Mouse (Mus musculus) hindbrain, embryonic 16.5 days (tissue): ENCODE data around the gene Sult5a1. TPM values are rescaled to one million over a fixed set of nuclear protein-coding genes. Genes with fewer than 3 reads are reported as not detected.

ENCODE experiments used
- ATAC-seq: fragments of 200-750 bp; cut with Nextera tagmentation; 2 replicates; pipeline ENCODE4 v1.8.0; 2017; ENCODE audit warnings: moderate TSS enrichment, moderate library complexity
- H3K27ac ChIP-seq: fragments of 300-500 bp; sonication (generic); 2 replicates; pipeline ENCODE4 v1.5.1; 2014; ENCODE audit warnings: low read depth, mild to moderate bottlenecking, control low read depth, low read length, moderate library complexity
- H3K27me3 ChIP-seq: fragments of 300-500 bp; sonication (generic); replicated peaks from 2 replicates; pipeline ENCODE4 v1.6.1; 2014; ENCODE audit warnings: low read length; ENCODE audit not compliant: control insufficient read depth, insufficient read depth
- H3K36me3 ChIP-seq: fragments of 300-500 bp; sonication (generic); 2 replicates; pipeline ENCODE4 v1.6.1; 2014; ENCODE audit warnings: mild to moderate bottlenecking, low read length, moderate library complexity, mixed read lengths; ENCODE audit not compliant: control insufficient read depth, insufficient read depth
- H3K4me1 ChIP-seq: fragments of 300-500 bp; sonication (generic); 2 replicates; pipeline ENCODE4 v1.6.1; 2014; ENCODE audit warnings: low read depth, low read length; ENCODE audit not compliant: control insufficient read depth, insufficient read depth
- H3K4me2 ChIP-seq: fragments of 300-500 bp; sonication (generic); 2 replicates; pipeline ENCODE4 v1.6.1; 2014; ENCODE audit warnings: mild to moderate bottlenecking, low read length, control low read depth, moderate library complexity
- H3K4me3 ChIP-seq: fragments of 300-500 bp; sonication (generic); 2 replicates; pipeline ENCODE4 v1.5.1; 2014; ENCODE audit warnings: mild to moderate bottlenecking, low read length, control low read depth, moderate library complexity
- H3K9ac ChIP-seq: fragments of 300-500 bp; sonication (generic); 2 replicates; pipeline ENCODE4 v1.6.1; 2014; ENCODE audit warnings: low read depth, mild to moderate bottlenecking, control low read depth, low read length, moderate library complexity
- H3K9me3 ChIP-seq: fragments of 300-500 bp; sonication (generic); 2 replicates; pipeline ENCODE4 v1.6.1; 2014; ENCODE audit warnings: mild to moderate bottlenecking, low read length, moderate library complexity; ENCODE audit not compliant: control insufficient read depth
- WGBS: fragments of 180-500 bp; shearing (Covaris S2); extraction: QIAGEN DNeasy Blood & Tissue Kit; methylation state at CpG from one replicate; pipeline ENCODE4 v1.1.7; 2014; 5-methylcytosine and 5-hydroxymethylcytosine counted together
- polyA plus RNA-seq: library from polyadenylated mRNA; unstranded; fragments of >200 nt; fragmentation: Nextera tagmentation; extraction: Ambion mirVana; gene quantifications from 2 replicates; pipeline ENCODE4 v1.2.1, GENCODE M21; 2015

Sult5a1 gene
- polyA plus RNA-seq, 1 experiment from 2014 or later = 1.8 TPM

DNA sequence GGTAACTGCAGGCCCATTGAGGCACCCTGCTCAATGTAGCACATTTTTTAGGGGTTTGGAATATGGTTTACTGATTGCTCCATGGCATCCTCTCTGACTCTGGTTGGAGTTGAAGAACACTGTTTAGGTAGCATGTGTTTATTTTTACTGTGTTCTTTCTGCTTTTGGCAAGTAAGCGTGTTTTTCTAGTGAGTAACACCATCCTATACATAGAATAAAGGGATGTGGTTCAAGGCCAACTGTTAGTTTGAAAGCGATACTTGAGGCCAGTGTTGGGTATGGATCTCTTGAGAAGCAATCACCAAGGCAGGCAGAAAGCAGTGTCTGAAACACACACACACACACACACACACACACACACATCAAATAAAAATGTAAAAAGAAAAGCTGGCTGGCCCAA, 29.9 kb upstream of the Sult5a1 start:
- no peak overlapping the region for H3K4me3 ChIP-seq
- no peaks in the 10 kb centered on the region for H3K9me3 ChIP-seq
- H3K9ac ChIP-seq = no peak overlapping the region
- 83% methylated on average over 2 of the region's 2 CpGs for WGBS
- H3K36me3 ChIP-seq = no peaks in the 10 kb centered on the region
- no peaks in the 10 kb centered on the region; the same call in 1 of the 2 replicates for H3K4me1 ChIP-seq
- no peak overlapping the region for H3K4me2 ChIP-seq
- no peak for ATAC-seq
- no peak overlapping the region for H3K27ac ChIP-seq
- H3K27me3 ChIP-seq = no peaks in the 10 kb centered on the region

DNA sequence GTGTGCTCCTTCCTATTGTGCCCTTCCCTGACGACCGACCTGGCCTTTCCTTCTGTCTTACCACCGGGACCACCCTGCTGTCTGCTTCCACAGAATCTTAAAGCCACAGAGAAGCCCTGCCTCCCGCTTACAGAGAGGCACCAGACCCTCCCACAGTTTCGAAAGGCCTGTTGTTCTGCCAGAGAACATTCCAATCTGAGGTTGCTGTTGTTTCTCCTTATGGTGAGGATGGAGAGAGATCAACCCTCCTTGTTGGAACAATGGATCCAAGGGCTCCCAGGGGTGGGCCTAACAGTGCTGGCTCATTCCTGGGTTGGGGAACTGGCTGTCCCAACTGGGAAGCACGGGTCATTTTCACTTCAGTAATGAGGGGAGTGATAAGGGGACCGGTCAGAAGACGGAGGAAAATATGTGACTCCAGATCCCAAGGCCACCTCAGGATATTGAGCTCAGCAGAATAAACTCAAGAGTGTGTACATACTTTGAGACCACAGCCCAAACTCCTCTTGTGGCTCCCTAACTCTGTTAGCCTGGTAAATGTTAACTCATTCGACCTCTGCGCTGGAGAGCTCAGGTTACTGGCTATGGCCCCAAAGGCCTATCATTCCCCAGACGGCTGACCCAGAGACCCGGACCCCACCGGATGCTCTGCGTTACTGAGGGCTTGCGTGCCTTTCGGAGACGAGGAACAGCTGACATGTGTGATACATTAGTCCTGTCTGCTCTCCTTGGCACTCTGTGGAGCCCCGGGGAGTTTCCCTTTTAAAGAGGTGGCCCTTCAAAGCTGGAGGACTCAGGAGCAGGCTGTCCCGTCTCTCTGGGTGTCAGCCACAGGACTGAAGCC, 27.7 kb upstream of the Sult5a1 start, which contains the start of gene Dpep1:
Dpep1 (plus strand) TSS at position 677 of the 844 bp plus-strand sequence.
- 54% methylated on average over 19 of the region's 19 CpGs for WGBS
- ATAC-seq = no peak
- Histone ChIP-seq H3K27ac (no peak within 1 kb of the TSS), H3K27me3 (no peaks in the 10 kb centered on the region), H3K36me3 (no peaks in the 10 kb centered on the region), H3K4me1 (no peaks in the 10 kb centered on the region; the same call in 1 of the 2 replicates), H3K4me2 (no peak within 1 kb of the TSS), H3K9ac (no peak within 1 kb of the TSS), H3K9me3 (no peaks in the 10 kb centered on the region), H3K4me3 (no peak within 1 kb of the TSS)

DNA sequence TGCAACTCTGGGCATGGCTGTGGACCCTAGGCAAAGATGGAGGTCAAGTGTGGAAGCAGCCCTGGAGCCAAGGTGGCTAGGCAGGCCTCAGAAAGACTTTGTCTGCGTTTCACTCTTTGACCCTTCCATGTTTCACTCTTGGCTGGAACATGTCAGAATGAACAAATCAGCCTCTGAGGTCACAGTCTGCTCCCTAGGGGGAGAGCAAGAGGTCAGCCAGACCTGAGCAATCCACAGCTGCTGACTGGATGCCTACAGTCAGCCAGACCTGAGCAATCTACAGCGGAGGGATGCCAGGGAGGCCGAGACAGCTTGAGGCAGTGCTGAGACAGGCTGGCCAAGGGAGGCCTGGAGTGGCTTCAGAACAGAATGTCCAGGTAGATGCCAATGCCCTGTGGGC, 23.3 kb upstream of the Sult5a1 start:
- H3K9ac ChIP-seq = no peak overlapping the region
- no peaks in the 10 kb centered on the region for H3K27me3 ChIP-seq
- no peak overlapping the region for H3K4me2 ChIP-seq
- H3K4me1 ChIP-seq = no peaks in the 10 kb centered on the region
- H3K36me3 ChIP-seq = no peaks in the 10 kb centered on the region
- H3K27ac ChIP-seq = no peak overlapping the region
- H3K9me3 ChIP-seq = peaks cover 7% of the 10 kb centered on the region; the same call in 1 of the 2 replicates
- no peak overlapping the region for H3K4me3 ChIP-seq
- 60% methylated on average over 3 of the region's 3 CpGs for WGBS
- no peak for ATAC-seq

DNA sequence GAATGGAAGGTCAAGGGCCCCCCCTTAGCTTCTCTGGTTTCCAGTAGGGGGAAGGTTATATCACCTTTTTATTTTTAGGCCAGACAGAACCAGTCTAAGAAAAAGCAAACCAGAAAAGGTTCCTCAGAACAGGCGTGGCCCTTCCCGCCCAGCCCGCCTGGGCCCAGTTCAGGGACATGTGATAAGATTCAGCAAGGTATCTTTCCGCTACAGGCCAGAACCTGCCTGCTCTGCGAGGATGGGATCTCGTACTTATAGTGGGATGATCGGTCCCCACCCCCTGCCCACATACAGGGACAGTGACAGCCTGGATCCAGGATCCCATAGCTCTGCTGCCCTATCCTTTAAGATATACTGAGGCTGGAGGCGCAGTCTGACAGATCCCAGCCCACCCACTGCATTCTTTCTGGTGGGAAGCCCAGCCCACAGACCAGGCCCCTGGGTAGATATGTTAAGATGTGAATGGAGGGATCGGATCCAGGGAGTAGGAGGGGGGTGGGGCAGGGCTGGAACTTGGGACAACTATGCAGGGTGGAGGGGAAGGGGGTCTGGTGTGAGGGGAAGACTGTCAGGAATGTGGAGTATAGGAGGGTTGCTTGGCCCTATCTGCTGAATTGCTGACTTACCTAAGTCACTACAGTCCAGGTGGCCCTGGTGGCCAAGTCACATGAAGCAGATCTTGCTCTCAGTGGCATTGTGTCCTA, 1.9 kb downstream of the Sult5a1 start:
- Histone ChIP-seq H3K27ac (no peak overlapping the region), H3K9ac (no peak overlapping the region), H3K4me1 (no peaks in the 10 kb centered on the region; the same call in 1 of the 2 replicates), H3K4me3 (no peak overlapping the region), H3K36me3 (no peaks in the 10 kb centered on the region), H3K4me2 (no peak overlapping the region), H3K27me3 (no peaks in the 10 kb centered on the region), H3K9me3 (no peaks in the 10 kb centered on the region)
- 86% methylated on average over 9 of the region's 9 CpGs for WGBS
- no peak for ATAC-seq

DNA sequence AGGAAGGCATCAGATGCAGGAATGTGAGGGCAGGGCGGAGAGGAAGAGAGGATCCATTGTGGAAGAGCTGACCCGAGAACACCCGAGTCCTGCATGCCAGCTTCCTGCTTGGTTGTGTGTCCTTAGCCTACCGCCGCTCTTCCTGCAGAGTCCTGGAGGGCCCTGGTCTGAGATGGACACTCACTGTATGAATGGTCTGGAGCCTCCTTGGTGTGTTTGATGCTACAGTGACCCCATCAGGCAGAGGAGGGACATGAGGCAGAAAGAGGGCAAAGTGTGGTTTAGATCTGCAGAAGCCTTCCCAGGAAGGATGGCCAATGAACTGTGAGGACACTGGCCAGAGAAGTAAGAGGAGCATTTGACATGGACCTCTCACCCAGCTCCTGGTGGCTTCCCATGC, 2.9 kb downstream of the Sult5a1 start:
- ATAC-seq = no peak
- 81% methylated on average over 5 of the region's 5 CpGs for WGBS
- no peaks in the 10 kb centered on the region for H3K9me3 ChIP-seq
- H3K4me1 ChIP-seq = no peaks in the 10 kb centered on the region; the same call in 1 of the 2 replicates
- no peak overlapping the region for H3K4me2 ChIP-seq
- no peaks in the 10 kb centered on the region for H3K27me3 ChIP-seq
- H3K36me3 ChIP-seq = no peaks in the 10 kb centered on the region
- no peak overlapping the region for H3K4me3 ChIP-seq
- no peak overlapping the region for H3K27ac ChIP-seq
- H3K9ac ChIP-seq = no peak overlapping the region

DNA sequence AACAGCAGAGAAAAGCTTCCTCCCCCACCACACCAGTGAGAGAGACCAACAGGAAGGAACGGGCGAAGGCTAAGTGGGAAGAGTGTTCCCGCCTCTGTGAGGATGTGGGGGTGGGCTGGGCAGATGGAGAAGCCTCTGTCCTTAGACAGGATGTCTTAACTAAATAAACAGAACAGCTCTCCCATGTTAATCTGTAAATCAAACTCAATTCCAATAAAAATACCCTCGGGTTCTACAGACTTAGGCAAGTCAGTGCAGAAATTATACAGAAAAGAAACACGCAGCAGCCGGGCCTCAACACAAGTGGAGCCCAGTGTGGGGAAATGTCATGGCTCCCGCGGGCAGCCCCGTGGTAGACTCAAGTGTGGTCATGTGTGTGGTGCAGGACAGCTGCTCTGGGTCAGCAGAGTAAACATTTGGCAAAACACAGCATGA, 7.4 kb downstream of the Sult5a1 start:
- Histone ChIP-seq H3K27me3 (no peaks in the 10 kb centered on the region; the same call in 1 of the 2 replicates), H3K9ac (no peak overlapping the region), H3K9me3 (no peaks in the 10 kb centered on the region), H3K36me3 (no peaks in the 10 kb centered on the region), H3K4me2 (no peak overlapping the region), H3K4me1 (no peaks in the 10 kb centered on the region), H3K4me3 (no peak overlapping the region), H3K27ac (no peak overlapping the region)
- ATAC-seq = no peak
- WGBS = 72% methylated on average over 9 of the region's 9 CpGs

DNA sequence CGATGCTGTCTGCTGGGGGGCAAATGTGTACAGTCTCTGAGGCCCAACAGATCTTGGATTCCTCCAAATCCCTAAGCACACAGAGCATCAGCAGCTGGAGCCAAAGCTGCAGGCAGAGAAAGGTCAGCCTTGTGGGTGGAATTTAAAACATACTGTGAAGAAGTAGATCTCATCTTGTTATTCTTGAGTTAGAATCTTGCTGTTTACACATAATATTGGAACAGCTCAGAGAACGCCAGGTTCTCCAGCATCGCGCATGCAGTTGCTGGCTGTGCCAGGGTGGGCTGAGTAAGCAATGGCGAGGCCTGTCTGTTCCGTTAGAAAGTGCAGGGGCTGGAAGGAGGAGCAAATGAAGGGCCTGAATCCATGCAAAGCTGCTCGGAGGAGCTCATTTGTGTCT, 11.7 kb downstream of the Sult5a1 start:
- H3K4me3 ChIP-seq = no peak overlapping the region
- no peaks in the 10 kb centered on the region for H3K4me1 ChIP-seq
- no peaks in the 10 kb centered on the region; the same call in 1 of the 2 replicates for H3K27me3 ChIP-seq
- H3K27ac ChIP-seq = 0 out of 2 replicates have a peak overlapping the region, but pooled peaks have one; percentile 23
- no peaks in the 10 kb centered on the region for H3K9me3 ChIP-seq
- H3K36me3 ChIP-seq = no peaks in the 10 kb centered on the region
- 79% methylated on average over 7 of the region's 7 CpGs for WGBS
- no peak overlapping the region for H3K4me2 ChIP-seq
- ATAC-seq = no peak
- no peak overlapping the region for H3K9ac ChIP-seq

DNA sequence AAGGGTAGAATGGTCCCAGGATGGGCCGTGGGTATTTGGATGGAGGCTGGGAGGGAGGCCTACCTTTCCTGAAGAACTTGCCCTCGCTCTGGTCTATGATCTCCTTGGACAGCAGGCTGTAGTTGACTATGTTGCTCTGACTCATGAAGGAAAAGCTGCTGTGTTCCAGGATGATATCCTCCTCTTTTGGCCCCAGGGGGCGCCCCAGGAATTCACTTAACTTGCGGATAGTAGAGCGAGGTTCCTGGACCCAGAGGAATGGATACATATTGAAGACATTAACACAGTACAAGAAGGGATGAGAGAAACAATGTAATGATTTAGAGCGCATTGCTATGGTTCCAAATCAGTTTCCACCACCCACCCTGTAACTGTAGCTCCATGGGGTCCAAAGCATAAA, 12.8 kb downstream of the Sult5a1 start:
- H3K36me3 ChIP-seq = no peaks in the 10 kb centered on the region
- no peaks in the 10 kb centered on the region for H3K4me1 ChIP-seq
- no peaks in the 10 kb centered on the region for H3K9me3 ChIP-seq
- no peak overlapping the region for H3K27ac ChIP-seq
- WGBS = 61% methylated on average over 6 of the region's 6 CpGs
- no peak overlapping the region for H3K4me2 ChIP-seq
- ATAC-seq = no peak
- no peaks in the 10 kb centered on the region; the same call in 1 of the 2 replicates for H3K27me3 ChIP-seq
- no peak overlapping the region for H3K4me3 ChIP-seq
- no peak overlapping the region for H3K9ac ChIP-seq
